ENCODE assay signal across 1 mouse cellular context in the genomic region with DNA sequence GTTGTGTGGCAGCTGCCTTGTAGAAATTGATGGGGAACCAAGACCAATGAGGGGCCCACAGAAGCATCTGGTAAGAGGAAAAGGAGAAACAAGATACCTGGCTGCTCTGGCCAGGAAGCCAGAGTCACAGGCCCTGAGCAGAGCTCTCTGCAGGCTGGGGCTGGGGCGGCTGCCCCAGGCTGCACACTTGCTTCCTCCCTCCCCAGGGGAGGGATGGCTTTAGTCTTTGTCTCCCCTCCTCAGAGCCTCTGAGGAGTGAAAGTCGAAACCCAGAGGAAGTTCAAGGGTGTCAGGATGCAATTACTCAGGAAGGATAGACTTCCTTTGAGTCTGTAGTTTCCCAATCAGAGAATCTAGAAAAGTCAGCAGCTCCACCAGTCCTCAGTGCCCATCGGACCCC.
TF ChIP-seq lines count a peak whose summit lies in the region.

No protein-coding gene starts in this region.

TF ChIP-seq in MEL, 35 proteins besides CTCF, POLR2A, EP300 and RAD21 (continued from another document):
- TF ChIP-seq MXI1 (IDR thresholded peaks at IDR 0.05; ENCODE audit: low read depth, low read length) (no peak), ZMIZ1 (IDR thresholded peaks at IDR 0.05; ENCODE audit: low read depth, low read length) (no peak), USF1 (IDR thresholded peaks at IDR 0.05; ENCODE audit: low read depth, low read length) (no peak), RCOR1 (IDR thresholded peaks at IDR 0.05; ENCODE audit: low read depth, low read length) (no peak), MAFK (IDR thresholded peaks at IDR 0.05; ENCODE audit: borderline replicate concordance, low read depth, low read length) (no peak), GATA1 (IDR thresholded peaks at IDR 0.05; ENCODE audit: low read depth, low read length) (no peak), JUND (IDR thresholded peaks at IDR 0.05; ENCODE audit: low read depth, low read length) (no peak), GABPA (IDR thresholded peaks at IDR 0.05; ENCODE audit: low read depth, low read length) (no peak), BHLHE40 (IDR thresholded peaks at IDR 0.05; ENCODE audit: borderline replicate concordance, low read depth, low read length) (no peak), MYB (IDR thresholded peaks at IDR 0.05; ENCODE audit: low read depth, low read length) (no peak), MYC (IDR thresholded peaks at IDR 0.05; ENCODE audit: low read depth, low read length) (no peak), SIN3A (IDR thresholded peaks at IDR 0.05; ENCODE audit: low read length) (no peak), ETS1 (IDR thresholded peaks at IDR 0.05; ENCODE audit: low read depth, low read length) (no peak), HCFC1 (IDR thresholded peaks at IDR 0.05; ENCODE audit: low read depth, low read length) (no peak)
